Mouse (Mus musculus) heart, embryonic 13.5 days (tissue): Measurements from ENCODE around the gene Grip1. TPM values are rescaled to one million over a fixed set of nuclear protein-coding genes. Genes with fewer than 3 reads are reported as not detected.

Experiments
- ATAC-seq: fragments of 200-750 bp; cut with Nextera tagmentation; 2 replicates; pipeline ENCODE4 v1.8.0; 2017; ENCODE audit warnings: moderate TSS enrichment; ENCODE audit not compliant: insufficient number of reproducible peaks, low FRiP score, low TSS enrichment; ENCODE audit errors: extremely low read depth
- H3K27ac ChIP-seq: fragments of 300-500 bp; sonication (generic); replicated peaks from 2 replicates; pipeline ENCODE4 v1.5.1; 2015; ENCODE audit warnings: moderate library complexity, mild to moderate bottlenecking, inconsistent platforms
- H3K27me3 ChIP-seq: fragments of 300-500 bp; sonication (generic); replicated peaks from 2 replicates; pipeline ENCODE4 v1.6.1; 2015; ENCODE audit warnings: mild to moderate bottlenecking, inconsistent platforms
- H3K36me3 ChIP-seq: fragments of 300-500 bp; sonication (generic); 2 replicates; pipeline ENCODE4 v1.6.1; 2015; ENCODE audit warnings: mild to moderate bottlenecking, inconsistent platforms
- H3K4me1 ChIP-seq: fragments of 300-500 bp; sonication (generic); 2 replicates; pipeline ENCODE4 v1.6.1; 2015; ENCODE audit warnings: inconsistent platforms
- H3K4me2 ChIP-seq: fragments of 300-500 bp; sonication (generic); 2 replicates; pipeline ENCODE4 v1.6.1; 2015; ENCODE audit warnings: inconsistent platforms, mild to moderate bottlenecking, moderate library complexity
- H3K4me3 ChIP-seq: fragments of 300-500 bp; sonication (generic); 2 replicates; pipeline ENCODE4 v1.5.1; 2015; ENCODE audit warnings: moderate library complexity, mild to moderate bottlenecking, inconsistent platforms
- H3K9ac ChIP-seq: fragments of 300-500 bp; sonication (generic); 2 replicates; pipeline ENCODE4 v1.6.1; 2015; ENCODE audit warnings: inconsistent platforms, mild to moderate bottlenecking, moderate library complexity
- H3K9me3 ChIP-seq: fragments of 300-500 bp; sonication (generic); 2 replicates; pipeline ENCODE4 v1.6.1; 2016; ENCODE audit warnings: inconsistent platforms
- WGBS: fragments of 180-500 bp; shearing (Covaris S2); methylation state at CpG from one replicate; pipeline ENCODE4 v1.1.7; 2015; ENCODE audit warnings: mixed read lengths; 5-methylcytosine and 5-hydroxymethylcytosine counted together
- polyA plus RNA-seq: library from polyadenylated mRNA; unstranded; fragments of >200 nt; fragmentation: Nextera tagmentation; extraction: Ambion mirVana; gene quantifications from 2 replicates; pipeline ENCODE4 v1.2.1, GENCODE M21; 2015

The Grip1 gene
- polyA plus RNA-seq, 1 experiment from 2014 or later = 2.0 TPM

DNA sequence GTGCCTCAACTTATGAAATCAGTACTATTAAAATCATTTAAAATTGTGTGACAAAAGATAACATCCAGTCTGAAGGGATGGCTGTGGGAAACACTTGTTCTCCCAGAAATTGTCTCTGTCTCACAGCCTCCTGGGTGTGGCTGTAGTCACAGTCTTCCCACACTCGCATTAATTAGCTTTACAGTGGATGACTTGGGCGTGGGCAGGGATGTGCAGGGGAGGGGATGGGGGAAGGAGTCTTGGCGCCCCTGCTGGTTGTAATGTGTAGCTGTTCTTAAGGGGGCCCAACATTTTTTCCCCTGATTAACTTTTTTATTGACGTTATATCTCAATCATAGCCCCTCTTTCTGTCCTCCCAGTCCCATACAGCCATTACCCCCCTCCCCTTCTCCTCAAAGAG, 360.5 kb downstream of the Grip1 start:
- H3K4me1 ChIP-seq = peaks cover 18% of the 10 kb centered on the region
- H3K9ac ChIP-seq = no peak overlapping the region
- H3K36me3 ChIP-seq = no peaks in the 10 kb centered on the region
- no peak overlapping the region for H3K27ac ChIP-seq
- H3K4me3 ChIP-seq = no peak overlapping the region
- H3K4me2 ChIP-seq = no peak overlapping the region
- no peaks in the 10 kb centered on the region for H3K27me3 ChIP-seq
- H3K9me3 ChIP-seq = no peaks in the 10 kb centered on the region
- WGBS = 72% methylated on average over 4 of the region's 4 CpGs
- no peak for ATAC-seq

DNA sequence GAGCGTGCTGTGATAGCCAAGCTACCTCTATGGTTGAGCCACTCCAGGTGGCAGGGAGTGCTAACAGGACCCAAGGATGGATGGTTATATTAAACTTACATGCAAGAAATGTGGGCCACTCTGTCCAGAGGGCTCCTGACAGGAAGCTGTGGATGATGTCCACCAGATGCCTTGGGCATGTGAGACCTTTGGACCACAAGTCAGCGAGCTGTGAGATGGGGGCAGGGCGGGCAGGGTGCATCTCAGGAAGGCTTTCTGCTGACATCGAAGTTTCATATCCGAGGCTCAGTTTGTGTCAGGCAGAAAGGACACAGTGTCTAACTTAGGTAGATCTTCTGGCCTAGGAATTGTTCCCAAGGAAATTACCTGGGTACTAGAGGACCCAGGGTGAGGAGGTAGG, 362.4 kb downstream of the Grip1 start:
- no peak overlapping the region for H3K4me3 ChIP-seq
- no peak for ATAC-seq
- H3K27ac ChIP-seq = no peak overlapping the region
- no peaks in the 10 kb centered on the region for H3K9me3 ChIP-seq
- no peak overlapping the region for H3K4me2 ChIP-seq
- WGBS = 34% methylated on average over 5 of the region's 5 CpGs
- no peaks in the 10 kb centered on the region for H3K36me3 ChIP-seq
- H3K9ac ChIP-seq = no peak overlapping the region
- no peaks in the 10 kb centered on the region for H3K27me3 ChIP-seq
- H3K4me1 ChIP-seq = peaks cover 27% of the 10 kb centered on the region

DNA sequence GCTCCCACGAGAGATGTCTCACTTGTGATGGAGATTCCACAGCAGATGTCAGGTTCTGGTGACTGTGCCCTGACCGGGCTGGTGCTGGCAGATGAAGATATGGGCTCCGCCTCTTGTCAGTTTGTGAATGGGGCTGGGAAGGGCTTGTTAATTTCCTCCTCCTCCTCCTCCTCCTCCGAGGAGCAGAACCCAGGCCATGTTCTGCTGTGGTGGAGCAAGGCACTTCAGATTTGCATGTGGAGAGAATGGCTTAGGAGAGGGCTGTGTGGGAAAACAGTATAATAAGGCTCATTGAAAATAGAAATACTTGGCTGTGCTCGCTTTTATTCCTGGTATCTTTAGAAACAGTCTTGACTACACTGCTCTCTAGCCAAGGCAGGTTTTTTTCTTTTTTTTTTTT, 364.8 kb downstream of the Grip1 start:
- Histone ChIP-seq H3K27me3 (no peaks in the 10 kb centered on the region), H3K4me3 (no peak overlapping the region), H3K4me2 (peak overlapping the region; percentile 72; the same call in 1 of the 2 replicates), H3K27ac (no peak overlapping the region), H3K9ac (no peak overlapping the region; the same call in 1 of the 2 replicates), H3K9me3 (no peaks in the 10 kb centered on the region), H3K4me1 (peaks cover 27% of the 10 kb centered on the region), H3K36me3 (no peaks in the 10 kb centered on the region)
- 49% methylated on average over 5 of the region's 5 CpGs for WGBS
- ATAC-seq = no peak

DNA sequence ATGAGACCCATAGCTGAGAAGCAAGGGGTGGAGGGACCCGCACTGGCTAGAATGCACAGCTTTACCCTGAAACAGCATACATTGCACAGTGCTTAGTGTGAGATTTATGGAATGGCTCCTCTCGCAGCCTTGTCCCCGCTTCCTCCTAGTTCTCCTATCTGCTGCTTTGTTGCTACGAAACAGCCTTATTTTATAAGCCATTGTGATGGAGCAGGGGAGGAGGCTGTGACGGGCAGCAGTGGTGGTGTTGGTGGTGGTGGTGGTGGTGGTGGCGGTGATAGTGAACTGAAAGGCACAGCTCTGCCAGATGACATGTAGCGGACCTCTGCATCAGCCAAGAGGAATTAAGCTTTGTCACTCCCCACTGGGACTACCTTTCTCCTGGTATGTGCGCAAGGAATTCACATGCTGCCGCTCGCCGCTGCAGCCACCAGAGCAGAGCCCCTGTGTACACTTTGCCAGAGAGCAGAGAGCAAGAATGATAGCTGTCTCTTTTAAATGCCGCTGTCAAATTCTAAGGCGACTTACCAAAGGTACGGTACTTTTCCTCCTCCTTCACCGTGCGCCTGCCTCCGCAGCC, 365.6 kb downstream of the Grip1 start:
- 20% methylated on average over 17 of the region's 17 CpGs for WGBS
- Histone ChIP-seq H3K27ac (no peak overlapping the region; the same call in 1 of the 2 replicates), H3K4me2 (peak overlapping the region; percentile 72), H3K9me3 (no peaks in the 10 kb centered on the region), H3K9ac (peak overlapping the region; percentile 72), H3K4me3 (peak overlapping the region; percentile 52), H3K4me1 (peaks cover 31% of the 10 kb centered on the region), H3K36me3 (no peaks in the 10 kb centered on the region), H3K27me3 (no peaks in the 10 kb centered on the region)
- peak; percentile 42; the same call in 1 of the 2 replicates for ATAC-seq

DNA sequence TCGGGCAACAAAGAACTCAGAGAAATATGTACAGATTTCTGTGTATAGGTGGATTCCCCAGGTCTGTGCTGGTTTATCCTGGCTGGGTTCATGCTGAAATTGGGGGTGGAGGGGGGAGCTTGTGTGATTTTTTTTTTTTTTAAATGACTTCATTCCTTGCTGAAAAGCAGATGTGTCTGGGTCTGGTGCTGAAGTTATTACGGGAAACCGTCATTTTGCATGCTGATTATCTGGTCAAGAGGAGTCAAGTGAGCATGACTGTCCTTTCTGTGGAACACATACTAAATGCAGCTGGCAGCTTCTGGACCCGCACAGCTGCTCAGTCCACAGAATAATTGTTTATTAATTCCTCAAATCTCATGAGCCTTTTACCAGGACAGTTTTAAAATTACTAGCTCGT, 366.1 kb downstream of the Grip1 start:
- peak overlapping the region; percentile 72 for H3K9ac ChIP-seq
- no peaks in the 10 kb centered on the region for H3K27me3 ChIP-seq
- H3K9me3 ChIP-seq = no peaks in the 10 kb centered on the region
- H3K36me3 ChIP-seq = no peaks in the 10 kb centered on the region
- 36% methylated on average over 5 of the region's 5 CpGs for WGBS
- H3K4me1 ChIP-seq = peaks cover 31% of the 10 kb centered on the region
- H3K4me3 ChIP-seq = peak overlapping the region; percentile 52
- H3K27ac ChIP-seq = no peak overlapping the region; the same call in 1 of the 2 replicates
- no peak for ATAC-seq
- peak overlapping the region; percentile 72 for H3K4me2 ChIP-seq

- no peak overlapping the region for H3K9ac ChIP-seq
- no peak overlapping the region for H3K4me3 ChIP-seq
- no peaks in the 10 kb centered on the region for H3K9me3 ChIP-seq
- no peak overlapping the region for H3K4me2 ChIP-seq
- no peaks in the 10 kb centered on the region for H3K27me3 ChIP-seq
- H3K36me3 ChIP-seq = no peaks in the 10 kb centered on the region
- no peak for ATAC-seq
- no peak overlapping the region for H3K27ac ChIP-seq
- WGBS = 61% methylated on average over 4 of the region's 4 CpGs
- peaks cover 31% of the 10 kb centered on the region for H3K4me1 ChIP-seq
These were observed 366.8 kb downstream of the Grip1 start for GRCm38 (mm10) chr10:119820428-119820827.

DNA sequence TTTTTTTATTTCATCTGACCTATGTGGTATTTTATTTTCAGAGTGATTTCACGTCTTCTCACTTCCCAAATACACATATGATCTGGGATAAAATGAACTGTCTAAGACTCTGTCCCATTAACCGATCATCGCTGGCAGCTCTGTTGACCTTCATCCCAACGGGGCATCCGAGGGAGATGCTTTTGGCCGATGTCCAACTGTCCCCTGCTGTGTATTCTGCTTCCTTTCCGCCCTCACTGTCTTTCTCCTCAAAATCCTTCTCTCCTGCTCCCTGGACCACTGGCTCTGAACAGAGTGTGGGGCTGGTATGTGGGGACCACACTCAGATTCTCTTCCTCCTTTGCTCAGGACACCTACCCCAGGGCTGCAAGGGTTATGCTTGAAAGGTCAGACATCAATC, 370.1 kb downstream of the Grip1 start:
- peaks cover 17% of the 10 kb centered on the region for H3K4me1 ChIP-seq

DNA sequence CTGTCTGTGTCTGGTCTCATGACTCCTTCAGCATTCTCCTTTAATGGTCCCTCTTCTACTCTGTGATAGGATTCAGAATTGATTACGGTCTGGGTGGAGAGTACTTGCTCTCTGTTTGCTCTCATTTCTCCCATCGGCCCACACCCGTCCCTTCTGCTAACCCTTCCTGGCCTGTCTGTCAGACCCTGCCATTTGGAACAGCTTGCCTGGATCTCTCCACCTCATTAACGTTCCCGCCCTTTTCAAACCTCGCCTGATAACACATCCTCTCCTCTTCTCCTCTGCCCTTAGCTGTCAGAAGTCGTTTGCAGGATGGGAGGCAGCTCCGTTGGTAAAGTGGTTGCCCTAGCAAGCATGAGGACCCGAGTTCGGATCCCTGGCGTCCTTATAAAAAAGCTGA, 370.9 kb downstream of the Grip1 start:
- Histone ChIP-seq H3K4me2 (no peak overlapping the region), H3K9ac (no peak overlapping the region), H3K27me3 (no peaks in the 10 kb centered on the region), H3K27ac (no peak overlapping the region), H3K4me1 (peaks cover 9% of the 10 kb centered on the region), H3K36me3 (no peaks in the 10 kb centered on the region), H3K4me3 (no peak overlapping the region), H3K9me3 (no peaks in the 10 kb centered on the region)
- 38% methylated on average over 11 of the region's 11 CpGs for WGBS
- ATAC-seq = no peak

More for the DNA sequence above, 370.1 kb downstream of the Grip1 start:
- H3K4me2 ChIP-seq = no peak overlapping the region
- H3K4me3 ChIP-seq = no peak overlapping the region
- H3K9ac ChIP-seq = no peak overlapping the region
- no peaks in the 10 kb centered on the region for H3K36me3 ChIP-seq
- H3K27me3 ChIP-seq = no peaks in the 10 kb centered on the region
- 54% methylated on average over 7 of the region's 7 CpGs for WGBS
- no peaks in the 10 kb centered on the region for H3K9me3 ChIP-seq
- no peak overlapping the region for H3K27ac ChIP-seq
- no peak for ATAC-seq

GRCm38 (mm10) chr10:119830388-119830956, 376.8 kb downstream of the Grip1 start:
- no peak overlapping the region for H3K27ac ChIP-seq
- no peak overlapping the region for H3K4me3 ChIP-seq
- 71% methylated on average over 6 of the region's 6 CpGs for WGBS
- H3K9me3 ChIP-seq = peaks cover 5% of the 10 kb centered on the region; the same call in 1 of the 2 replicates
- peaks cover 10% of the 10 kb centered on the region for H3K4me1 ChIP-seq
- no peaks in the 10 kb centered on the region for H3K27me3 ChIP-seq
- no peak overlapping the region for H3K9ac ChIP-seq
- H3K36me3 ChIP-seq = no peaks in the 10 kb centered on the region
- no peak for ATAC-seq
- no peak overlapping the region for H3K4me2 ChIP-seq

- Histone ChIP-seq H3K27ac (no peak overlapping the region), H3K4me1 (peaks cover 10% of the 10 kb centered on the region), H3K9me3 (peaks cover 5% of the 10 kb centered on the region; the same call in 1 of the 2 replicates), H3K9ac (no peak overlapping the region), H3K4me2 (no peak overlapping the region), H3K27me3 (no peaks in the 10 kb centered on the region), H3K36me3 (no peaks in the 10 kb centered on the region), H3K4me3 (no peak overlapping the region)
- 89% methylated on average over 1 of the region's 1 CpGs for WGBS
- ATAC-seq = no peak
These were observed 377.5 kb downstream of the Grip1 start for GRCm38 (mm10) chr10:119831086-119831485.

GRCm38 (mm10) chr10:119833334-119833733, 379.7 kb downstream of the Grip1 start:
- Histone ChIP-seq H3K4me2 (no peak overlapping the region), H3K4me3 (no peak overlapping the region), H3K4me1 (peaks cover 10% of the 10 kb centered on the region), H3K9me3 (peaks cover 5% of the 10 kb centered on the region; the same call in 1 of the 2 replicates), H3K27ac (no peak overlapping the region), H3K27me3 (no peaks in the 10 kb centered on the region), H3K36me3 (no peaks in the 10 kb centered on the region), H3K9ac (no peak overlapping the region)
- WGBS = 74% methylated on average over 5 of the region's 5 CpGs
- ATAC-seq = no peak

DNA sequence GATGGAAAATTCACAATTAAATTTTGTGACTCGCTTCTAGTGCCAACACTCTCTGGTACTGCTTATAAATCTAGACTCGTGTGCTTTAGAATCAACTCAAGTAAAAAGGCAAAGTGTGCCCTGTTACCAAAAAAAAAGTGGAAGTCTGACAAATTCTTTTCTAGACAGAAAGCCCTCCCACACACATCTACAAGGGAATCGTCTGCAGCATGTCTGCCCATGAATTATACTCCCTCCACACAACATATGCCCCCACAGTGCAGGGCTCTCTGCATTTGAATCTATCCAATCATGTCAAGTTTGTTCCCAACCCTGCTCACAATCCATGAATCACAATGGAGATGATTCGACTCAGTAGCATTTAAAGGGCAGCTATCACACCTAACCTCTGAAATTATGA, 380.5 kb downstream of the Grip1 start:
- no peak overlapping the region for H3K27ac ChIP-seq
- H3K4me3 ChIP-seq = no peak overlapping the region
- no peaks in the 10 kb centered on the region for H3K36me3 ChIP-seq
- no peak overlapping the region for H3K4me2 ChIP-seq
- 70% methylated on average over 4 of the region's 4 CpGs for WGBS
- peaks cover 5% of the 10 kb centered on the region; the same call in 1 of the 2 replicates for H3K9me3 ChIP-seq
- ATAC-seq = no peak
- peaks cover 10% of the 10 kb centered on the region for H3K4me1 ChIP-seq
- H3K27me3 ChIP-seq = no peaks in the 10 kb centered on the region
- H3K9ac ChIP-seq = no peak overlapping the region
